Mouse (Mus musculus) heart, postnatal 0 days (tissue): ENCODE results near the gene Pacsin2.
"Not testable (repeated sequence)": the region's sequence is repeated elsewhere in the genome, so short reads cannot be mapped to it uniquely, and the experiment has no call there.

Experiments
- CTCF ChIP-seq: IDR thresholded peaks from 2 replicates; pipeline ENCODE4 v1.5.1; 2016; ENCODE audit warnings: antibody characterized with exemption, control low read depth, low read depth
- EP300 ChIP-seq: IDR thresholded peaks from 2 replicates; pipeline ENCODE4 v1.6.1; 2016; ENCODE audit warnings: antibody characterized with exemption, low read depth

- TF ChIP-seq CTCF, EP300: not testable (repeated sequence)
Measured at GRCm38 (mm10) chr15:83405866-83406265, 58.5 kb downstream of the Pacsin2 start.
